Mouse (Mus musculus): Measurements from ENCODE around the gene Atp2a2.

The Atp2a2 gene

DNA sequence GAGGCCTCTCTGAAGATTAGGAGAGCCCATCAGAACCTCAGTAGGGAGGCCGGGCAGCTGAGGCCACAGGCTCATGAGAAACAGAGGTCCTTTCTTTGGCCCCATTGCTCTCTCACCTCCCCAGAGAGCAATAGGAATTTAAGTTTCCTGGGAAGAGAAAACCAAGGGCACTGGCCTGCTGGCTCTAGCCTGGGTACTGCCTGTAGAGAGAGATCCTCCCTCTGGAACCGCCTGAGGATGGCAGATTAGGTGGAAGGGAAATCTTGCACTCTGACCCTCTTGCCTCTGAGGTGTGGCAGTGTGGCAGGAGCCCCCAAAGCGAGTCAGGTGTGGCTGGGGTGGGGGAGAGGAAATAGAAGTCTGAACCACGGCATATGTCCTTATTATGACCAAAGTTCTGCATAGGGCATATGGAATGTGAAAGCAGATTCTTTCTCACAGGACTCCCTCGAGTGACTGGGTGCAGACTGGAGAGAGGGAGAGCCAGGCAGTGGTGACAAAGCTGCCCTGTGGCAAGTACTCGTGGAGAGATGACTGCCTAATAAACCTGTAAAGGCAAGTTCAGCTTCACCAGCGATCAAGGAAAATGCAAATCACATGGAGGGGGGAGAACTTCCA lies 17.1 kb upstream of the Atp2a2 start:
- DNase-seq, result no peak

- DNase-seq, result no peak
These were observed 16.2 kb upstream of the Atp2a2 start for GRCm38 (mm10) chr5:122518247-122518646.

- DNase-seq, result no peak
These were observed 14.9 kb upstream of the Atp2a2 start for GRCm38 (mm10) chr5:122516901-122517300.

DNA sequence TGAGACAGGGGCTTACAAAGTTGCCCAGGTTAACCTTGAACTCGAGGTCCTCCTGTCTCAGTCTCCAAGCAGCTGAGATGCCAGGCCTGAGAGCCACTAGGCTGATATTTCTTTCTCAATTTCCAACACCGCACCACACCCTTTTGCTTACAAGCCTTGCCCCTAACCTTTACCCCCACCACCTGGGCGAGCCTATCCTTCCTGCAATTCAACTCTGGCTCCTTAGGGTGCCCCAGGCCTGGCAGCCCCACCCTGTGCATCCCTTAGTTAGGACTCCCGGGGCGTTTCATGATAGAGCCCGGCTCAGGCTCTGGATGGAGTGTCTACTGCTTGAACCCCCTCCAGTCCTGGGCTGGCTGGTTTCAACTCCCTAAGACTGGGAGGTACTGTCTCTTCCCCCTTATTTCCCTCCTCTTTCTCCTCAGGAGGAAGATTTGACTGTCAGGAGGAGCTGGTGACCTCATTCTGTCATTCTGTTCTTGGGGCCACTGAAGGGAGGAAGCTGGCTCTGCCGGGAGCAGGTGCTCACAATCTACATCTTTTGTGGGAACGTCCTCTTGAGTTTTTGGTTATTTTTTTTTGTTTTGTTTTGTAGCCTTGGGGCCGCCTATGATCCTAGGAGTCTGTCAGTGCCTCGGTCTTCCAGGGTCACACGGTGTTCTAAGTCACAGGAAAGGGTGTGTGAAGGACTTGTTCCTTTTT lies 14.2 kb upstream of the Atp2a2 start:
- DNase-seq, result no peak

GRCm38 (mm10) chr5:122514127-122514521 lies 12.1 kb upstream of the Atp2a2 start:
- DNase-seq, result no peak

- DNase-seq, result peak; percentile 42
These were observed 11.5 kb upstream of the Atp2a2 start for GRCm38 (mm10) chr5:122513421-122514126.

DNA sequence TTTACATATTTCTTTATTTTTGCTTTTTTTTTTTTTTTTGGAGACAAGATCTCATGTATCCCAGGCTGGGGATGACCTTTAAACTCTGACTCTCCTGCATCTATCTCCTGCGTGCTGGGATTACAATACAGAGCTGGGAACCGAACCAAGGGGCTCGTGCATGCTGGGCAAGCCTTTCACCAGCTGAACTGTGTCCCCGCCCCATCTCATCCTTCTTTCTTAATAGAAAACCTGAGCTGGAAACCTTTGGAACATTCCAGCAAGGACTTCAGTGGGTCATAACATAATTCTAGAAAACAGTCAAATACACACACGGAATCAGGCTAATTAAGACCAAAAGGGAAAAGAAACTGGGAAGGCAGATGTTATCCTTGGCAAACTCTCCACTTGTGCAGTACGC lies 10.0 kb upstream of the Atp2a2 start:
- peak; percentile 29 for DNase-seq

GRCm38 (mm10) chr5:122511405-122511804 lies 9.4 kb upstream of the Atp2a2 start:
- no peak for DNase-seq

DNA sequence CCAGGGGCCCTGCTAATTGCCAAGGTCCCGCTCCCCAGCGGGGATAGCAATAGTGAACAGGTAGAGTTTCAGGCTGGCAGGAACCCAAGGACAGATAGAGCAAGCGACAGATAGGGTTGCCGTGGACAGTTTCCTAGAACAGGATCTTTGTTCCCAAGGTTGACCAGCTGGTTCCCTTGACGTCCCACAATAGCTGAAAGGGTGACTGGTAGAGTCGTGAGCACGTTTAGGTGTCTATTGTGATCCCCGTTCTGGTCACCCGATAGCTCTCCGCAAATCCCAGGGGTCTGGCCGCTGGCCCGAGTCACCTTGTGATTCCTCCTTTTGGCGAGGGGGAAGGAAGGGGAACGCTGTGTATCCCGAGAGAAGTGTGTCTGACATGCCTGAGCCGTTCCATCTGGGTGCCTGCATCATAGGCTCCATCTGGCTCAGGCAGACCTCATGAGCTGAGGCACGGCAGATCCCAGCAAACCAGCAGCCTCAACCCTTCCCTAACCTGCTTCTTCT lies 8.7 kb upstream of the Atp2a2 start:
- DNase-seq, result peak; percentile 23

DNA sequence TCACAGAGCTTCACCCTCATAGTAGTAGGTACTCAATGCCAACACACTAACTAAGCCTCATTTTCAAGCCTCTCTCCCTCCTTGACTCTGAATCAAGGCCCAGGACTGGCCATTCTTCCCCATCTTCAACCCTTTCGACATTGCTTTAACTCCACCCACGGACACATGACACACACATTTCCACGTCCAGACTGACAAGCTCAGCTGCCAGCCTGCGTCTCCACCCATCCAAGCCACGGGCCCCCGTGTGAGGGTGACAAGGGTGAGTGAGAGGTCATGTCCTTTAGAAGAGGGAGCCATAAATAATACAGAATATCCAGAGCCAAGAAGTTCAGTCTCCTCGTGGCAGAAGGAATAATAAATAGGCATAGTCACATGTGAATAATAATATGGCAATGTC lies 7.6 kb upstream of the Atp2a2 start:
- DNase-seq, result no peak

GRCm38 (mm10) chr5:122508861-122509306 lies 6.9 kb upstream of the Atp2a2 start:
- no peak for DNase-seq

DNA sequence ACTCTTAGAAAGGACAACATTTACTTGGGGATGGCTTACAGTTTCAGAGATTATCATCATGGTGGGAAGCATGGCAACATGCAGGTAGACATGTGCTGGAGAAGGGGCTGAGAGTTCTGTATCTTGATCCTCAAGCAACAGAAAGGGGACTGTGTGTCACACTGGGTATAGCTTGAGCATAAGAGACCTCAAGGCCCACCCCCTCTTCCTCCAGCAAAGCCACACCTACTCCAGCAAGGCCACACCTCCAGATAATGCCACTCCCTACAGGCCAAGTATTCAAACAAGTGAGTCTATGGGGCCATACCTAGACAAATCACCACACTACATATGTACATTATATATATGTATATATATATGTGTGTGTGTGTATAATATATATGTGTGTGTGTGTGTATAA lies 5.4 kb upstream of the Atp2a2 start:
- no peak for DNase-seq

DNA sequence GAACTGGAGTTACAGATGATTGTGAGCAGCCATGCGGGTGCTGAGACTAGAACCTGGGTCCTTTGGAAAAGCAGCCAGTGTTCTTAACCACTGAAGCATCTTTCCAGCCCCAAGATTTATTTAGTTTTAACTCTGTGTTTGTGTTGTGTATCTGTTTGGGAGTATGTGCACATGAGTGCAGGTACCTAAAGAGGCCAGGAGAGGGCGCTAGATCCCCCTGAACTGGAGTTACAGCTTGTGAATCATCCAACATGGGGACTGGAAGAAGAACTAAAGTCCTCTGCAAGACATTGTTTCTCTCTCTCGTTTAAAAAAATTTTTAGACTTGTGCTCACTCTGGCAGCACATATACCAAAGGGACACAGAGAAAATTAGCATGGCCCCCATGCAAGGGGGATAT lies 4.4 kb upstream of the Atp2a2 start:
- DNase-seq, result no peak

- no peak for DNase-seq
These were observed 3.5 kb upstream of the Atp2a2 start for GRCm38 (mm10) chr5:122505554-122505953.

GRCm38 (mm10) chr5:122503760-122504119 lies 1.7 kb upstream of the Atp2a2 start:
- no peak for DNase-seq

DNA sequence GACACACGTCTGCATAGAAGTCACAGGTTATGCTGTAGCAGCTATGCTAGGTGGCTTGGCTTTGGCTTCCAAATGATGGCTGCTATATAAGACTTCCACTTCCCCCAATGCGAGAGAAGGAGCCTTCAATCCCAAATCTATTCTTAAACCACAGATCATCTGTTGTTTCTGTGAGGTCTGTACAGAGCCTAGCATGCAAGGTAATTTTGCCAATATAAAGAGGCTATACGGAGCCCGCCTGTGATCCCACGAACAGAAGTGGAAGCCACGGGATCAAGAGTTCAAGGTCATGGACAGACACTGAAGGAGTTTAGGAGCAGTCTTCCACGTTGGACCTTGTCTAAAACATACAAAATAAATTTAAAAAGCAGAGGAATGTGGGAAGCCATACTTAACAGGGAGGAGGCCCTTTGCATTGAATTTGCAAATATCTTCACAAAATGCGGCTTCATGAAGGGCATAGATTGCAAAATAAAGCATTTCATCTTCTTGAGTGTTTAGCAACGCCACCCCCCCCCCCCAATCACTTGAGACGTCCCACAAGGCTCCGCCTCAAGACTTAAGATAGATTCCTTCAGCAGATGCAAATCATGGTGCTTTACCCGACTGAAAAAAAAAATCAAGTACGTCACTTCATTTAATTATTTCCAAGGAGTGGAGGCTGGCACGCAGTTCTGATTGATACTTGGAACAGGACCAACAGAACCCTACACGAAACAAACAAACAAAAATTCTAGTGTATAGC lies 1.2 kb upstream of the Atp2a2 start:
- no peak for DNase-seq

DNA sequence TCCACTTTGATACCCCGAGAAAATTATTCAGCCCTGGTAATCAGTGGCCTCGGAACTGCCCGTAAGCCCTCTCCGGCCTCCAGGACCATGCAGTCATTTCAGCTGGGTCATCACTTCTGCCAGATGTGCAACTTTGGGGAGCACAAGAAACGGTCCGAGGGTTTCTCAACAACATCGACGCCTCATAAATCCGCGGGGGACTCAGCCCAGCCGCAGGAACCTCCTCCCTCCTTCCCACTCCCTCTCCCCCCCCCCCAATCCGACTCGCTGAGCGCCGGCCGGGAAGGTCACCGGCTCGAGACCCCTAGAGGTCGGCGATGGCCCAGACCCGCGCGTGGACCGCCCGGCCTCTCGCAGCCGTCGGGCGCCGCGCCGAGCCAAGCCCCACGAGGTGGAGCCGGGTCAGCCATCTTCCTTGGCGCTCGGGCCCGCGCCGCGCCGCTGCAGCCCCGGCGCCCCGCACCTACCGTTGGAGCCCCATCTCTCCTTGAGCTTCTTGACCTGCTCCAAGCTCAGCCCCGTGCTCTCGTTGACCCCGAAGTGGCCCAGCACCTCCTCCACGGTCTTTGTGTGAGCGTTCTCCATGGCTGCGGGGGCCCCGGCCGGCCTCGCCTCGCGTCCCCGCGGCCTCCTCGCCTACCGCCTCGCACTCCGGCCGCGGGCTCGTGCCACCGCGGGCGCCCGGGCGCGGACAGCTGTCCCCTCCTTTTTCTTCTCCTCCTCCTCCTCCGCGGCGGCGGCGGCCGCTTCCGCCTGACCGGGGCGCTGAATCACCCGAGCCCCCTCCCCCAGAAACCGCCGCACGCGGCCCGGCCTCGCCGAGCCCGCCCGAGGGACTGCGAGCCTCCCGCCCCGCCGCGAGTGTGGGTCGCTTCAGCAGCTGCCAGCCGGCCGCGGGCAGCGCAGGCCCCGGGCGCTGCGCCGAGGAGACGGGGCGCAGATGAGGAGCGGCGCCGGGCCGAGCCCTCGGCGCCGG lies 636 bp downstream of the Atp2a2 start:
- peak; percentile 70 for DNase-seq

GRCm38 (mm10) chr5:122500563-122500962 lies 1.5 kb downstream of the Atp2a2 start:
- no peak for DNase-seq

DNA sequence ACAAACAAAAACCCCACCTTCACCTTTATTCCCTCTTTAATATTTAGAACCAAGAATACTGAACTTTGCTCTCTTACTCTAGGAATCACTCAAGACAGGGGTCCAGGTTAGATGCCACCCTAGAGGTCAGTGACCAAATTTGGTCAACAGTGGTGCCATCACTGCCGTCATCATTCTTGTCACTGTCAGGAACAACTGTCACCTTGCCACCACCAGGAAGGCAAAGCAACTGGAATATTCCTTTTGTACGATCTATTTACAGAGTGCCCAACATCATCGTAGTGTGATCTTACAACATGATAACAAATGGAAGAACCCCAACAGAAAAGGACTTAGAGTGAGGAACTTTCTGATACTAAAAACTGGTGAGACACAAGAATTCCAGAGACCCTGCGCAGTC lies 1.9 kb downstream of the Atp2a2 start:
- DNase-seq, result no peak

DNA sequence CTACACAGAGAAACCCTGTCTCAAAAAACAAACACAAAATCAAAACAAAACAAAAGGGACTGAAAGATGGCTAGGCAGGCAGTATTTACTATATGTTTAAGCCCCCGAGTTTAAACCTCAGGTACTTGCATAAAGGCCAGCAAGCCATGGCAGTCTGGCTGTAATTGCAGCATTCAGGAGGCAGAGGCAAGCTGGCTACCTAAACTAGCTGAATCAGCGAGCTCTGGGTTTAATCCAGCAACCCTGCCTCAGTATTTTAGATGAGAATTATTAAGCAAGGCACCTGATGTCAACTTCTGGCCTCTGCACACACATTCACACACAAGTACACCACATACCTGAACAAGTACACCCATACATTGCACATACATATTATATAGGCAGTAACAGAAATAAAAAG lies 4.0 kb downstream of the Atp2a2 start:
- no peak for DNase-seq

GRCm38 (mm10) chr5:122496990-122497389 lies 5.0 kb downstream of the Atp2a2 start:
- no peak for DNase-seq

- no peak for DNase-seq
These were observed 7.6 kb downstream of the Atp2a2 start for GRCm38 (mm10) chr5:122494449-122494848.
